Mouse (Mus musculus): ENCODE data around the gene Sox9.

The Sox9 gene

DNA sequence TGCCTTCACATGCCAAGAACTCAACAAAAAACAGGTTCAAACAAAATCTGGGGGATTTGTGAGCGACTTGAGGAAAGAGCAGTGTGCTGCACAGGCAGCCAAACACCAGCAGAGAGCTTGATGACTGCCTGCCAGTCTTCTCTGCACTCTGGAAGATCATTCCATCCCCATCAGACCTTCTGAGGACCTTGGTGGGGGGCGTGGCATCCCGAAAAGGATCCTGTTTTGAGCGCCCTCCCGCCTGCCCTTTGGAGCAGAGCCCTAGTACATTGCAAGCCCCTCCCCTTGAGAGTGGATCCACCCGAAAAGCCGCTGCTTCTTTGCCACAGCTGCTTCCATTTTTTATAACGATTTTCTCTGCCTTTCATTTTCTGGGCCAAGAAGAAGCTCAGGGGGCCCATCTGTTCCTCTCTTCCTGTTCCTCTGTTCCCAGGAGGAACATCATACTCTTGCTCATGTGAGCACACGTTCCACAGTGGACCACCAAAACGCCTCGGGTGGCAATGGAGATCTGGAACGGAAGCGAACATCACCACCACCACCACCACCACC is 16.9 kb downstream of the Sox9 start:
- in situ Hi-C loops (cut with MboI, MseI) = no loop called here

DNA sequence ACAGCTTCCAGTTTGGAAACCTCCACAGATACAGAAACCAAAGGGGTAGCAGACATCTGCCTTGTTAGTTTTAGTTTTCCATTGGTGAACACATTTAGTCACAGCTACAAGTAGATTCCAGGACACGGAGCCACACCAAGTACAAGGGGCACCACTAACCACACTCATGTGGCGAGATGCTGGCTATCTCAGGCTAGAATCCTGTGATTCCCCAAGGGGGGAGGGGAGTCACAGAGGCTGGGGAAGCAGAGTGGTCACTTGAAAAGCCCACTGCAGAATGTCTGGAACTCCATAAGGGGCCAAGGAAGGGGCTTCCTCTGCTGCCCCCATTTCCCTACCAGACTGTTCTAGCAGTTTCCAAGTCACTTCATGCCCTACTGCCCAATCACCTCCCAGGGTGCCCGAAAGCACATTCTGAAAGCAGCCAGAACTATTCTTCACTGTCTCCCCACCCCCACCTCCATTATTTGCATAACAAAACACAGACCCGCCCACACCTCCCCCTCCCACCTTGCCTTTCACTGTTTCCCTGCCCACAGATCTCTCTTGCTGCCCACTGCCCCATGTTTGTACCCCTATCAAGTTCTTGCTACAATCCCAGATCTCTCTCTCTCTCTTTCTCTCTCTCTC is 19.3 kb downstream of the Sox9 start:
- in situ Hi-C loops (cut with MboI, MseI) = no loop called here

DNA sequence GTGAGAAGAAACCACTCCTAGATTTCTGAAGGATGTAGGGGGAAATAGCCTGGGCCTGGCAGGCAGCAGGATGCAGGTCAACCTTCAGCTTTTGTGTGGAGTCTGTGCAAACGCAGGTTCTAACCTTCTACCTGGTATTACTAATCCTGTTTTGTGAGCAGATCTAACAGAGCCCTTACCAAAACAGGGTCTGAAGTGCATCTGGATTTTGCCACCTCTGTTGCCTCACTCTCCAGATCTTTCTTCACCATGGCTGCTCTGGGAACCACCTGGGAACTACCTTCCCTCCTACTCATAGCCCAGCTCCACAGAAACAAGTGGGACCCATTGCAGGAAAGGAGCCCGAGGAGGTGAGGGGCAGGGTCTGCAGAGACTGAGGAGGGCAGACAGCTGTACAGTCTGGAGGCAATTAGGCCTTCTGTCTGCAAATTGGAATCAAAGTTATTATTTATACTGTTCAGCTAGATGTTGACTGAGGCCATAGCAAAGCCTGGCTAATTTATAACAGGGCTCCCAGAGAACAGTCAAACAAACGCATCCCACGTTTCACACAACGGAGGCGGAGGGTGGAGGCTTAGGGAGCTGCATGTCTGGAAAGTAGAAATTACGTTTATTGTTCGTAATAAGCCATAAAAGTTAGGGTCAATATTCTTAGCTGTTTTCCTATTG is 25.9 kb downstream of the Sox9 start:
- in situ Hi-C loops (cut with MboI, MseI) = no loop called here

DNA sequence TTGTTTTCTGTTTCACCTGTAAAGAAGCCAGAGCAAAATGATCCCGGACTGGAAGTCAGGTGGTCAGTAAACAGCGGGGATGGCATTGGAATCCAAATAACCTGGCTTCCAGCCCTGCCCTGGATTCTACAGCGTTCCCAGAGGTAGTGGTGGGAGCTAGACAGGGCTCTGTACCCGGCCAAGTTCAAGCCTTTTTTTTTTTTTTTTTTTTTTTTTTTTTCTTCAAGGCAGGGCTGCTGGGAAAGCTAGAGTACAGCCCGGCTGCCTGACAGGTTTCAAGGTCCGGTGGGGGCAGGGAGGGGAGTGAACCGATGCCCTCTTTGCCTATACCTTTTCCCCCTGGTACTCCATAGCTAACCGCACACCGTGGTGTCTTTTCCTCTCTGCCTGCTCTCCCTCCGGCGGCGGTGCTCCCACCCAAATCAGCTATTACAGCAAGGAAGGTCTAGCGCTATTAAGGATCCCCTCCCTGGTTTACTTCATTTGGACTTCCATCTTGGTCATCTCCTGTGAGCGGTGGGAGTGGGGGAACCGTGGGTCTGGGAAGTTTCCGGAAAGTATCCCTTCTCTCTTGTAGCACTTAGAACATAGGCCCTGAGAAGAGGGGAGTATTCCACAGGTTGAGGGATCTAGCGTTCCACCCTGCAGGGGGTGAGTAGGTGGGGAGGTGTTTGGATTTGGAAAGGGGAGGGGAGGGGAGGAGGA is 28.6 kb downstream of the Sox9 start:
- in situ Hi-C loops (cut with MboI, MseI) = no loop called here

DNA sequence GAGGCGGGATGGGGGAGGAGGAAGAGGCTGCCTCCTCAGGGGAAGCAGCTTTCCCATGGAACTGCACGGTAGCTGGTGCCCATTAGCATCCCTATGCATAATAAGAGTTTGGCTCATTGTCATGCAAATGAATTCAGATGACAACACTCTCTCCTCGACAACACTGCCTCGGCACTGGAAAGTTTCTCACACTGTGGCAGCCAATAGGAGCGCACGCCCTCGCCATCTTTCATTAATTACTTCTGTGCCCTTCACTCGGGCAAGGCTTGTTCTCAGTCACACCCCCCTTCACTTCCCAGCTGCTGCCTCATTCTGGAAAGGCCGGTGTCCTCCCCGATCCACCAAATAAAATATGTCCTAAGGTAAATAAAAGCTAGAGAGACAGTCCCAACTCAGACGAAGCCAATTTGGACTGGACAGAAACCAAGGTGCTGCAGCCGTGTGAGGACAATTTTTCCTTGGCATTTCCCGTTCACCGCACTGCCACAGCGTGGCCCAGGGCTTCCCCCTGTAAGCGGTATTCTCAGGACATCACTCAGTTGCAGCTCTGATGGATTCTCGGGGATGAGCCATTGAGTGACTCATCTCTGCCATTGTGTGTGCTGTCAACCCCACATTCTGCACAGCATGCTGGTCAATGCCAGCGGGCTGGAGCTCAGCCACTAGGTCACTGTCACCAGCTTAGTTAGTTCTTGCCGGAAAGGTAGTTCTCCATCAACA is 29.3 kb downstream of the Sox9 start:
- in situ Hi-C loops (cut with MboI, MseI) = no loop called here

DNA sequence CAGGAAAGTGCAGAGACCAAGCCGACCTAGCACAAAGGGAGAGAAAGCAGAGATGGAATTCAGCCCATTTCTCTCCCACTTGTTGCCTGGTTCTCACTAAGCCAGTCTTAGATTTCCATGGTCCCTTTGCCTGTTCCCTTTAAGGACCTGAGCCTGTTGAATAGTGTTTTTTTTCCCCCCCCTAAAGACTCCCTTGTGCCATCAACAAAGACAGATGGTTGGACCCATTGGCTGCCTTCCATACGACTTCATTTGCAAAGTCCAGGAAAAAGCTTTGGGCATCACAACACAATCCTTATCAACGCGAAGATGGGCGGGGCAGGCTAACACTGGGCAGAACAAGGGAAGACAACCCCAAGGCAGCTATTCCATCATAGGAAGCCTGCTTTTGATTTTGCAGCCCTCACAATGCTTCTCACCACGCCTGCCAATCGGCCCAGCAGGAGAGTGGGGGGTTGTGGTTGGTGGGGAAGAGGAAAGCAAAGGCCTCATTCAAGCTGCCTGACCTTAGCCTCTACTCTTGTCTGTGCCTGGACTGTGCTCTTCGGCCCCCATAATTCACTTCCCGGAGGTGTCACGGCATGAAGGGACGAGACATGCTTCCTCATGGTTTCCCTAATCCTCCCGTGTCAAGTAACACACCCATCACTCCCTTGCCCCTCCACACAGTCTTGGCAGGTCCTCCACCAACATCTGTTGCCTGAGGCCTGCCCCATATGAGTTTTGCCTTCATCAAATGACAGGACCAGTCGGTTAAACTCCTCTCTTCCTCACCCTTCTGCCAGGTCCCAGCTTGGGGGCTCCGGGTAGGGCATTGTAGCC is 36.0 kb downstream of the Sox9 start:
- in situ Hi-C loops (cut with MboI, MseI) = no loop called here

DNA sequence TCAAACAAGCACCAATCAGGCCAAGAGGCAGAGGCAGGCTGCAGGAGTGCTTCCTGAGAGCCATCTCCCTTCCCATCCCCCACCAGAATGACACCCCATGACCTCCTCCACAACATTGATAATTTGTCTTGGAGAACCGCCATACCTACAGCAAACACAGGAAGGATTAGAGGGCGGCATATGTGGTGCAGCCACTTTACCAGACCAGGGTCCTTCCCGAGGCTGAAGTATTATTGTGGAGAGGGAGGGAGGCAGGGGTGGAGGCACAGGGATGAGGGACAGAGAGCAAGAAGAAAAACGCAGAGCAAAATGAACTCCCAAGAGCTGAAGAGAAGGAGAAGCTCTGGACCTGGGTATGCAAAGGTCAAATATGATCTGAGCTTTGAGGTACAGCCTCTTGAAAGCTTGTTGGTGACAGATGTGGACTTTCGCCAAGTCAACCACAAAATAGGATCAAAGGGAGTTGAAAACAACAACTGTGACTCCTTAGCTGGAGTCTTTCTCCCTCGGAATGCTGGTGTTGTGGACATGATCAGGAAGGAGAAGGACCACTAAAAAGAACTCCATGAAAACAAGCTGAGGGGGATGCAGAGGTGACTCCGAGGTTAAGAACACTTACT is 36.7 kb downstream of the Sox9 start:
- in situ Hi-C loops (cut with MboI, MseI) = no loop called here

DNA sequence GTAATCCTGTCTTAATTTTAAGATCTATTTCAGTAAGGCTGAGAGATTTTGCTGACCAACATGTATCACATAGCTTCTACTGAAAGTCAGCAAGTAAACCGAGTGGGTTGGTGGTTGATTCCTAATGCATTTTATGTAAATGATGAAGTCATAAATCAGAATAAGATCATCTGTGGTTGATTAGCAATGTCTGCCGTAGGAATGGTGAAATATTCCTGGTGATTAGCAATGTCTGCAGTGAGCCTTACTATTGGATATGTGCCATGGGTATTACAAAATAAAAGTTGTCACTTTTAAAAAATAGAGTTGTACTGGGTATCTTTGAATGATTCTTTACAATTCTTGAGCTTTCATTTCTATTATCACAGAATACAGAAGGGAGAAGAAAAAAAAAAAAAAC is 39.5 kb downstream of the Sox9 start:
- in situ Hi-C loops (cut with MboI, MseI) = no loop called here

DNA sequence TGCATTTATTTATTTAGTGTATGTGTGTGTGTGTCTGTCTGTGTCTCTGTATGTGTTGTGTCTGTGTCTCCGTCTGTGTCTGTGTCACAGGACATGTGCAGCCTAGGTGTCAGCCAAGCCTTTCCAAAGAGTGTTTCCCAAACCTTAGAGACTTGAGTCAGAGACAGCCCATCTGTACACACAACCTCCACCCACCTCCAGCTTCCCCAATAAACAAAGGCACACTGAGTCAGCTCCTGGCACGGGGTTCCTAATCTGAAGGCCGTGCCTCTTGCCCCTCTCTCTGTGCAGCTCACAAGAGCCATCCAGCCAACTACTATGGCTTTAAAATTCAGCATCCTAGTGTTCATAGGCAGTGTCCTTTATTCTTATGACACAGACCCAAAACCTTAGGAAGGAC is 42.1 kb downstream of the Sox9 start:
- in situ Hi-C loops (cut with MboI, MseI) = no loop called here

DNA sequence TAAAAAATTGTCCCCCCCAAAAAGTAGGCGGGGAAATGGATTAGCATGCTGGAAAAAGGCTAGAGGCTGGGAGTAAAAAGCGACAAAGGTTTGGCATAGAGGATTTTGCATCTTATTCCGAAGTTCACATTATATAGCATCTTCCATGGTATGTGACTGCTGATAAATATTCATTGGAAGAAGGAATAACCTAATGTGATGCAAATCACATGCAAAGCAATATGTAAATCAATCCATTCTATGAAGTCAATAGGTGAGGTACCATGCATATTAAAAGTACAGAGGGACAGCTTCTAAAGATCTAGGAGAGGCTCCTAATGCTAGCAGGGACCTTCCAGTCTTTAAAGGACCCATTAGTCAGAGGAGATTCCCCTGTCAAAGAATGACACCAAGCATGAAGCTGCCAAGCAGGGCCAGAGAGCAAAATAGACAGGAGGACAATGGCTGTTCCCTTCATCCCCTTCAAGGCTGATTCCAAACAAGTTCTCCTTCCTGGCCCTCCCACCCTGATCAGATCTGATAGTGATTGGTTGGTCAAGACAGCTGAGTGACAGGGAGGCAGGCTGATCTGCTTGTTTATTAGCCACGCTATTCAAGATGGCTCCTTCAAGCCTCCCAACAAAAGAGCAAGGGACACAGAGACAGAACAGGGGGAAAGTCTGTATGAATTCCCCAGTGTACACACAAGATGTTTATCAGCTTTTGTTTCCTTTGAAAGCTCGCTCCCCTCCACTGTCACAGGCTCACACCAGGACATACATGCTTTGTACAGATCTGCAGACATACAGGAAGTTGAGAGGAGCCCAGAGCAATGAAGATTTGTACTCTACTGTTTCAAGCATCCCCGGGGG is 44.4 kb downstream of the Sox9 start:
- in situ Hi-C loops (cut with MboI, MseI) = no loop called here

DNA sequence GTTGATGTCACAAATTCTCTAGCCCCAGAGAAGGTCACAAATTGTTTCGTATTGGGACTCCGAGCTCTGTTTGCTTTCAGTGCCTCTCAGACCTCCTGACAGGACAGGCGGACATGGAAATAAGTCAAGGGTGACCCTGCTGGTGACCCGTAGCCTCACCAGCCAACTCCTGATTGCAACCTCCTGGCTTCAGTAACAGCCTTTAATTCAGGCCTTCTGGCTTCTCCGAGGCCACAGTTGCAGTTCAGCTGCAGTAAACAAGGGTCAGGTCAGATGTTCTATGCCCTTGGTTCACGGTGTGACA is 45.0 kb downstream of the Sox9 start:
- in situ Hi-C loops (cut with MboI, MseI) = no loop called here

DNA sequence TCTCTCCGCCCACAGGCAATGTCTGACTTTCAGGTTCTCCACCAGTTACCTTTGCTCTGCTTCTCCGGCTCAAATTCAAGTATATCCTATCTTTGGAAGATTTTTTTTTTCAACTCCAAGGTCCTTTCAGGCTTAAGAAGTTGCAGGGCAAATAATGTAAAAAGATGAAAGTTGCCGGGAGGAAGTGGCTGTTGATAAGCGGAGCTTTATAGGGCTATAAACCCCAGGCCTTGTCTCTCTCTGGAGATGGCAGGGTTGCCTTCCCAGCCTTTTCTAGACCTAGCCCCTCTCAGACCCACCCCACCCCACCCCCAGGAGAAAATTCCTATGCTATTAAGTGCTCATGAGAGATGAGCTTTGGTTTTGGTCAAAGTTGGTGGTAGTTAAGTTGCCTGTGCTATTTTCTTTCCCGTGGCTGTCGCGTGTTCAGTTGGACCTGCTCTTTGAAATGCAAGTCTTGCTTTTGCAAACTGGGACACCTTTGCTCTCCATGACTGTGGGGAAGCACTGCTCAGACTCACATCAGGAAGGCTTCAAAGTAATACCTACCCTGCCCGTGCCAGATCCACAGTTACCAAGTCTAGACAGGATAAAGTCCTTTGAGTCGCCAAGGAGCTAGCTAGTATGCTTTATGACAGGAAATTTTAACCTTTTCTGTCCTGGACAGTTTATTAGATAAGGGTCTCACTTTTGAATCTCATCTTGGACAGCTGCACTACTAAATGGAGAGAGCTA is 46.7 kb downstream of the Sox9 start:
- in situ Hi-C loops (cut with MboI, MseI) = no loop called here

DNA sequence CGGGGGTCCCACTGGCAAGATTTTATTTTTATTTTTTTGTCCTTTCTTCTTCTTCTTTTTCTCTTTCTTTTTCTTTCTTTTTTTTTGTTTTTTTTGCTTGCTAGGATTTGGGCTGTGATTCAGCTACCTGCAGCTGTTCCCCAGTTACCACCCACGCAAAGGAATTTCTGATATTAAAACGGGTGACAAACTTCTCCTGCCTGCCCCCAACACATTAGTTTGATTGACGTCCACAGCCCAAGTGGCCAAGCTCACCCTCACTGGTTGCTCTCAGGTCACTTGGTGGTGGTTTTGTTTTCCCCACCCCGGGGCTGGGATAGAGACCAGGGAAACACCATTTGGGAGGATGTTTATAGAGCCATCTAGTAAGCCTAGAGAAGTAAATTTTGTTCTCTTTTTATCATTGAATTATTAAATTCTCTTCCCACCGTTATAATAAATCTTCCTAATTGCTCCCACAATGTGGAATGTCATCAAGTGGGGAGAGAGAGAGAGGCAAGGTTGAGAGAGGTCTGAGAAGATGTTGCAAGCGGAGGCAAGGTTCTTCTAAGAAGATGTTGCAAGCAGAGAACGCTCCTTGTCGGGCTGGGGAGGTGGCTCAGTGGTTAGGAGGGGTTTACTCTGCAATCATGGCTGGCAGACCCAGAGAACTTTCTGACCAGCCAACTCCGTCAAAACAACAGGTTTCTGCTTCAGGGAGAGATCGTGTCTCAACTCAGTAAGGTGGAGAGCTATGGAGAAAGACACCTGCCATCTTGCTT is 52.4 kb downstream of the Sox9 start:
- in situ Hi-C loops (cut with MboI, MseI) = no loop called here

DNA sequence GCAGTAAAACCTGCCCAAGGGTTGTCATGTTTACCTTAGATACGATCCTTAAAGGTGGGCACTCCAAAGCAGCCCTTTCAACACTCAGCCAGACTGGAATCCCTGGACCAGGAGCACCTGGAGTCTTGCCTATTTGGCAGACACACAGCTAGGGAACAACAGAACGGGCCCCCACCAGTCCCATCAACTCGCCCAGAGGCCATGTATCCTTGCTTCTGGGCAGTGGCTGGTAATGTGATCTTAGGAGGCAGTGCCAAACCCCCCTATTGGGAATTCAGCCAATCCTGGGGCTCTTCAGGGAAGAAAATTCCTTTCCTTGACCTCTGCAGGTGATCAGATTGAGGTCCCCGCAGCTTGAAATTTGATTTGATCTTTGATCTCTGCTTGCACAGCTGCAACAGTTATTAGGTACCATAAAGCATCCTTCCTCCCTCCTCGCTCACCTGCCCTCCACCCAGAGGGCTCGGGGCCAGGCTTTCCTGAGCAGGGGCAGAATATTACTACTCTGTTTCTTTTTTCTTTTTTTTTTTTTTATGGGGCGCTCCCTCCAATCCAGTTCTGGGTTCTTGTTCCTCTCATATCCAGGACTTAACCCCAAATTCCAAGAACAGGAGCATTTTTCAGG is 53.6 kb downstream of the Sox9 start:
- in situ Hi-C loops (cut with MboI, MseI) = no loop called here
